Mouse (Mus musculus): ENCODE data around the gene Slc5a8. TPM values are rescaled to one million over a fixed set of nuclear protein-coding genes. Genes with fewer than 3 reads are reported as not detected.

Slc5a8 gene
- polyA plus RNA-seq, 1 experiment from 2014 or later, result 0.03 TPM

DNA sequence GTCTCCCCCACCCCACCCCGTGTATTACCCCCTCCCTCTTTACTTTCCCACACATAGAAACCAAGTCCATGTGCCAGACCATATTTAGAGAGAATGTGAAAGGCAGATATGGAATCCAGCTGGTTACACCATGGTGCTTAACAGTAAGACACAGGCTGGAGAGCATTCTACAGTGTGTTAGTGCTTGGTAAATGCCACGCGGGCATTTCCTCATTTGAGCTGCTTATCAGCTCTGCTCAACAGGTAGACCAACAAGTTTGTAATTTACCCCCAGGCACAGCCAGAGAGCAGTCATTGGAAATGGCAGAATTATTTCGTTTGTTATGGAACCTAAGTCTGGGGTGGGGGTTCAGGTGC is 64.5 kb downstream of the Slc5a8 start:
- H3K27ac ChIP-seq (ENCODE audit: low read depth, low read length), result no peak overlapping the region
- no peaks in the 10 kb centered on the region for H3K36me3 ChIP-seq (ENCODE audit: control insufficient read depth, insufficient read depth, low read length)
- no peaks in the 10 kb centered on the region for H3K4me1 ChIP-seq (replicated peaks; ENCODE audit: control insufficient read depth, insufficient read depth, low read length)
- WGBS, result 85% methylated on average over 4 of the region's 4 CpGs
- DNase-seq (ENCODE audit: low spot score) (no peak), ATAC-seq (replicated peaks; ENCODE audit: low FRiP score) (no peak)
- no peak overlapping the region for H3K4me3 ChIP-seq (ENCODE audit: low read depth, low read length)
- H3K4me2 ChIP-seq (ENCODE audit: low read depth, low read length, severe bottlenecking), result no peak overlapping the region
- H3K9me3 ChIP-seq (ENCODE audit: control insufficient read depth, low read length), result no peaks in the 10 kb centered on the region
- H3K27me3 ChIP-seq (ENCODE audit: control insufficient read depth, insufficient read depth, low read length), result no peaks in the 10 kb centered on the region
- no peak overlapping the region for H3K9ac ChIP-seq (ENCODE audit: low read length)

GRCm38 (mm10) chr10:88960791-88961190 is 75.0 kb downstream of the Slc5a8 start:
- Histone ChIP-seq H3K9me3 (ENCODE audit: control insufficient read depth, low read length) (no peaks in the 10 kb centered on the region), H3K27ac (ENCODE audit: low read depth, low read length) (no peak overlapping the region), H3K4me2 (ENCODE audit: low read depth, low read length, severe bottlenecking) (no peak overlapping the region), H3K4me1 (replicated peaks; ENCODE audit: control insufficient read depth, insufficient read depth, low read length) (no peaks in the 10 kb centered on the region), H3K36me3 (ENCODE audit: control insufficient read depth, insufficient read depth, low read length) (no peaks in the 10 kb centered on the region), H3K9ac (ENCODE audit: low read length) (no peak overlapping the region), H3K27me3 (ENCODE audit: control insufficient read depth, insufficient read depth, low read length) (no peaks in the 10 kb centered on the region), H3K4me3 (ENCODE audit: low read depth, low read length) (no peak overlapping the region)
- DNase-seq (ENCODE audit: low spot score), result no peak
- 85% methylated on average over 5 of the region's 5 CpGs for WGBS
- no peak for ATAC-seq (replicated peaks; ENCODE audit: low FRiP score)

DNA sequence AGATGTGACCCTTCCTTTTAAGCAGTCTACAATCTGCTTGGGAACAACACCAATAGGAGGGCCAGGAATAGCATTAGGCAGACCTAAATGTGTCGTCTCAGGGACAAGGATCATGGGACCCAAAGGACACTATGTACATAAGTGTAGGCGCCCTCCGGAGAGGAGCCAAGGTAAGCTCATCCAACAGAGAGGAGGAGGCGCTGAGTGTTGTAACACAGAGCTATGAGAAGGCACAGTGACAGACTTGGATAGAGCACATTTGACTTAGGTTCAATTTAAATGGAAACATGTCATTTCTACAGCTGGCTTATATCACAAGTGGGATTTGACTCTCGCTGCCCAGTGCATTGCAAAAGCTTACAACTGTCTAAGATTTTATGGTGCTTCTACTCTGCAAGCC is 82.8 kb downstream of the Slc5a8 start:
- no peak overlapping the region for H3K4me3 ChIP-seq (ENCODE audit: low read depth, low read length)
- no peaks in the 10 kb centered on the region for H3K27me3 ChIP-seq (ENCODE audit: control insufficient read depth, insufficient read depth, low read length)
- WGBS, result 87% methylated on average over 5 of the region's 5 CpGs
- H3K9me3 ChIP-seq (ENCODE audit: control insufficient read depth, low read length), result no peaks in the 10 kb centered on the region
- H3K36me3 ChIP-seq (ENCODE audit: control insufficient read depth, insufficient read depth, low read length), result no peaks in the 10 kb centered on the region
- no peak for ATAC-seq (replicated peaks; ENCODE audit: low FRiP score)
- DNase-seq (ENCODE audit: low spot score), result no peak
- no peaks in the 10 kb centered on the region for H3K4me1 ChIP-seq (replicated peaks; ENCODE audit: control insufficient read depth, insufficient read depth, low read length)
- no peak overlapping the region for H3K4me2 ChIP-seq (ENCODE audit: low read depth, low read length, severe bottlenecking)
- no peak overlapping the region for H3K27ac ChIP-seq (ENCODE audit: low read depth, low read length)
- H3K9ac ChIP-seq (ENCODE audit: low read length), result no peak overlapping the region

GRCm38 (mm10) chr10:88970951-88971725 is 85.3 kb downstream of the Slc5a8 start:
- no peak overlapping the region for H3K4me3 ChIP-seq (ENCODE audit: low read depth, low read length)
- H3K4me1 ChIP-seq (replicated peaks; ENCODE audit: control insufficient read depth, insufficient read depth, low read length), result no peaks in the 10 kb centered on the region
- 87% methylated on average over 7 of the region's 7 CpGs for WGBS
- no peaks in the 10 kb centered on the region for H3K36me3 ChIP-seq (ENCODE audit: control insufficient read depth, insufficient read depth, low read length)
- no peak overlapping the region for H3K4me2 ChIP-seq (ENCODE audit: low read depth, low read length, severe bottlenecking)
- no peaks in the 10 kb centered on the region for H3K27me3 ChIP-seq (ENCODE audit: control insufficient read depth, insufficient read depth, low read length)
- H3K9me3 ChIP-seq (ENCODE audit: control insufficient read depth, low read length), result no peaks in the 10 kb centered on the region
- H3K9ac ChIP-seq (ENCODE audit: low read length), result no peak overlapping the region
- ATAC-seq (replicated peaks; ENCODE audit: low FRiP score) (no peak), DNase-seq (ENCODE audit: low spot score) (no peak)
- H3K27ac ChIP-seq (ENCODE audit: low read depth, low read length), result no peak overlapping the region

GRCm38 (mm10) chr10:88978932-88979331 is 93.1 kb downstream of the Slc5a8 start:
- WGBS, result 80% methylated on average over 6 of the region's 6 CpGs
- Histone ChIP-seq H3K4me2 (ENCODE audit: low read depth, low read length, severe bottlenecking) (no peak overlapping the region), H3K9me3 (ENCODE audit: control insufficient read depth, low read length) (no peaks in the 10 kb centered on the region), H3K27ac (ENCODE audit: low read depth, low read length) (no peak overlapping the region), H3K4me3 (ENCODE audit: low read depth, low read length) (no peak overlapping the region), H3K4me1 (replicated peaks; ENCODE audit: control insufficient read depth, insufficient read depth, low read length) (no peaks in the 10 kb centered on the region), H3K27me3 (ENCODE audit: control insufficient read depth, insufficient read depth, low read length) (no peaks in the 10 kb centered on the region), H3K36me3 (ENCODE audit: control insufficient read depth, insufficient read depth, low read length) (no peaks in the 10 kb centered on the region), H3K9ac (ENCODE audit: low read length) (no peak overlapping the region)
- DNase-seq (ENCODE audit: low spot score) (no peak), ATAC-seq (replicated peaks; ENCODE audit: low FRiP score) (0 out of 2 replicates have a peak, but pooled peaks have one; percentile 39)

Other genes with a start within 250 kb of the Slc5a8 start
- gene Spic, start 201.0 kb upstream of the Slc5a8 start, polyA plus RNA-seq (2014; fragmentation: Nextera tagmentation; extraction: Ambion mirVana), result not detected in 2 replicates
- 147 and 154 TPM in 2 replicates for gene Arl1, start 155.1 kb upstream of the Slc5a8 start, polyA plus RNA-seq (2014; fragmentation: Nextera tagmentation; extraction: Ambion mirVana)
- gene Utp20, start 59.2 kb upstream of the Slc5a8 start, polyA plus RNA-seq (2014; fragmentation: Nextera tagmentation; extraction: Ambion mirVana), result 23.1 and 30.4 TPM in 2 replicates

Data from forebrain, embryonic 11.5 days (tissue).